Mouse (Mus musculus) kidney, postnatal 4 days (tissue): ENCODE measurements around the gene Hps1.
"Not testable (repeated sequence)": the region's sequence is repeated elsewhere in the genome, so short reads cannot be mapped to it uniquely, and the experiment has no call there.

Experiments
- DNase-seq, 2 experiments: peaks; one replicate each; pipeline ENCODE4 v3.0.0; 2021; ENCODE audit warnings: mixed read lengths in 2 of 2

The Hps1 gene

GRCm38 (mm10) chr19:42779531-42780155, at the start of gene Hps1:
TSS of gene Hps1 (minus strand) at chr19:42779978.
- peak; percentile 88 to 94 for DNase-seq

DNA sequence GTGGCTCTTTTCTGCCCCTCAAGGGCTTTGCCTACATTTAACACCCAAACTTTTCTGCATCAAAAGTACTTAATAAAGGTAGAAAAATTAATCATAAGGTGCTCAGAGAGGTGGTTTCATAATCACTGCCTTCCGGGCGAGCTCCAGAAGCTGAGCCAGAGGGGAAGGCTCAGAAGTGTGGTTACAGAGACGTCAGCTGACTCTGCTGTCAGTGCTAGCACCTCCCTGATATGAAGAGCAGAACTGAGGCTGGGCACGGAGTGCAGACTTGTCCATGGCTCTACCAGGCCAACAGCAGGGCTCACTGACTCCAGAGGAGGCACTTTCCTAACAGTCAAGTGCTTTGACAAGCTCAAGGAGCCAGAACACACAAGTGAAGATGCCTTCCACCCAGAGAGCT, 49.4 kb upstream of the Hps1 start:
- no peak for DNase-seq

DNA sequence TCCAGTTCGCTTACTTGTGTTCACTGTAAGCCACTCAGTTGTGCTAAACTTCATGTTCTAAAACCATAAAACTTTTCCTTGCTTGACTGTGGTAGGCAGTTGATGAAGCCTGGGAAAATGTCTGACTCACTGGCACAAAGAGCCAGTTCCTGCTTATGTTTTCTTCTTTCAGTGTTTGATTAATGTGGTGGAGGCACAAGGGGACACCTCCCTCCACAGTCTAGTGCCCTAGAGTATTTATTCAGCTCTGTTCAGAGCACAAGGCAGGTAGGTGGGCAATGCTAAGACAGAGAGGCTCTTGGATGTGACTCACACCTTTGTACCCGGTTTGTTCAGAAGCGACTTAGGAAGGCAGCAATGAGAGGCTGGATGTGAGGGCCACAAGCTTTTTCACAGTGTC, 48.1 kb upstream of the Hps1 start:
- no peak for DNase-seq

GRCm38 (mm10) chr19:42820109-42820508, 40.3 kb upstream of the Hps1 start:
- DNase-seq: no peak

- DNase-seq: no peak
These were observed 38.0 kb upstream of the Hps1 start for GRCm38 (mm10) chr19:42817761-42818160.

DNA sequence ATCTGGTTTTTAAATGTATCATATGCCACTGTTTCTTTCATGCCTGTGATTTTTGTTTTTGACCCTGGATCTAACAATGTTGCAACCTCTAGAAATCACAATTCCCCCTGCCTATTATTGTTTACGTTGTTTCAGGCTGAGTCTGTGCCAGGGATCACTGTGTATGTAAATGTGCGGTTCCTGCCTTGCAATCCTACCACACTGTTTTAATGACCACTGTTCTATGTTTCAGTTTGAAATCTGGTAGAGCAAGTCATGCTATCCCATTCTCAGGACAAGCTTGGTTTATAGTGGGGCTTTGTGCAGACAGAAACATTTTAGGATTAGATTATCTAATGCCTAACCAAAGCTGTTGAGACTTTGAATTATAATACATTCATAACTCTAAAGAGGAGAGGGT, 36.5 kb upstream of the Hps1 start:
- no peak for DNase-seq

DNA sequence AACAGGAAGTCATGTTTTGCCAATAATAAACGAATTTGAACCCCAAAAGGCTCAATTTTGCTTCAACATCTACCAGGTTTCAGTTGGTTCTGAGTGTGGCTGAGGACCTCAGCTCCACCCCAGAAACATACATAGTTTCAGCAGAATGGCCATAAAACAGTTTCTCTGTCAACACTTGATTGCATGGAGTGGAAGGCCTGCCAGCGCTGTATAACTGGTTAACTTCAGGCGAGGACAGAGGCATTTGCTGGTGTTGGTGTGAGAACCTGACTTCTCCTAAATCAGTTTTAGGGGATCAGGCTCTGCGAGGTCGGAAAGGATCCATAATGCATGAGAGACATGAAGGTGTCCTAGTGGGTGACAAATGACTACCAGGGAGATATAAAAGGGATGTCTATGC, 30.4 kb upstream of the Hps1 start:
- DNase-seq: no peak

DNA sequence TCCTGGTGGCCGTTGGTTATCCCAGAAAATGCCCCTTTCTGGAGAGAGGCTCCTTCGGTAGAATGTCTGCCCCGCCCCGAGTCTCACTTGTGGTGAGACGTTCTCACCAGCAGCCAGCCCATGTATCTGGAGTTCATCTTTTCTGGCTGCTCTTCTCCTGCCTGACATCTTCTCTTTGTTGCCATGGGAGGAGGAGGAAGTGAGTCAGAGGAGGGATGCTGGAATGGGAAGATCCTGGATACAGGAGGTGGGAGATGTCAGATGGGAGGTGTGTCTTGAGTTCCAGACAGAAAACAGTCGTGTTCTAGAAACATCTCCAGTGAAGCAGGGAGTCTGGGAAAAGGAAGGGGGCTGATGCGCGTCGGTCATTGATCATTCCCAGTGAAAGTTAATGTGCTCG, 29.7 kb upstream of the Hps1 start:
- no peak for DNase-seq

- DNase-seq: no peak
These were observed 18.1 kb upstream of the Hps1 start for GRCm38 (mm10) chr19:42797866-42798265.

DNA sequence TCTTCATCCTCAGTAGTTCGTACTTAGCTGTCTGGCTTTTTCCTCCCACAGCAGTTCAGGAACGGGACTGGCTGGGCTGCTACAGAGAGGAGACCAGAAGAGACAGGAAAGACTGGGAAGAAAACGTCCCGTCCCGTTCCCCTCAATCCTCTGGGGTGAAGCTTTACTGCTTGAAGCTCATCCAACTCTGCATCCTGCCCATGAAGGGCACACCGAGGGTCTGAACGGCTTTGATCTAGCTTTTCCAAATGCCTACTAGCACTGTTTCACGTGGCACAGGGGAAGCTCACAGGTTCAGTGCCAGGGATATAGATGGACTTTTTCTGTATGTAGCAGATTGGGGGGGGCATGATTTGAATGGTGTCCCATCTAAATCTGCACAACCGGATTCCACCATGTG, 16.0 kb upstream of the Hps1 start:
- DNase-seq: peak in 1 of 2 experiments; percentile 27

DNA sequence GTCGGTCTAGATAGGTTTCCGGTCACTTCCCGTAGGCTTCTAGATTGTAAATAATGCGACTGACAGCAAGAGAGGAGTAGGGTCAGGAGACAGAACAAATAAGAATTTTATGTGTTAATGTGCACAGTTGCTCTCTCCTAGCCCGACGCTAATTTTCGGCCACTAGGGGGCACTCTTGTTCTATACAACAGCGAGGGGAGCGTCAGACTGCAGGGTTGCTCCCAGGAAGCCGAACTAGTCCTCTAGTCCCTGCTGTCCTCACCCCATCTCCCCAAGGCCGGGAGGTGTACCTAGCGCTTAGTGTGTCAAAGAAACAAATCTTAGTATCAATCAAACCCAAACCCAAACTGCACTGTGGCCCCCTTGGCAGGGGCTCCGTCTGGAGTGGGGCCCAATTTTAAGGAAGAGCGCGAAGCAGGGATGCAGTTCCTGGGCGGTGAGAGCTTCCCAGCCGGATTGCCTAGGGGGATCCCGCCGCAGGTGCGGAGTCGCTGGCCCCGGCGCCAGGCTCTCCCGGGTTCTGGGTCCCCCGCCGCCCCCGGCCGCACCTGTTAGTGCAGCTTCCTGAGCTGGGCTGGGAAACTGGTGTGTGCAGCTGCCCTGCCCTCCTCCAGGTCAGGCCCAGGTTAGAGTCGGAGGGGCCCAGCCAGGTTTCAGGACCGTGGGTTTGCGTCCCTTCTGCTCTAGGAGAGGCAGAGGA, 15.3 kb upstream of the Hps1 start:
- peak; percentile 93 to 94 for DNase-seq

DNA sequence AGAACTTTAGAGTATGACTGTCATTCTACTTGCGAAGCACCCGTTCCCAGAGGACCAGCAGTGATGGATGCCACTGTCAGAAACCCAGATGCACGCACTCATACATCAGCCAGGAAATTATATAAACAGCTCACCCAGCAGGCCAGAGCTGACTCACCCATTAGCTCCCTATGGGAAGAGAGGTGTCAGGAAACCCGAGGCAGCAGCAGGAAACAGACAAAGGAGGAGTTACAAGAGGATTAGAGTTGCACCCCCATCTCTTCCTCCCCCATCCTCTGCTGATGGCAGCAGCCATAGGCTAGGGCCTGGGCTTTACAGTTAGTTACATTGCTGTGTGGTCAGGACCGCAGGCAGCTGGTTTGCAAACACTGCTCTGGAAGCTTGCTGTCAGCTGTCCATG, 8.5 kb upstream of the Hps1 start:
- peak in 1 of 2 experiments; percentile 38 for DNase-seq

GRCm38 (mm10) chr19:42785562-42786220, 5.9 kb upstream of the Hps1 start:
- DNase-seq: no peak

- no peak for DNase-seq
These were observed 5.4 kb upstream of the Hps1 start for GRCm38 (mm10) chr19:42785129-42785528.

- not testable (repeated sequence) for DNase-seq
These were observed 369 bp upstream of the Hps1 start for GRCm38 (mm10) chr19:42780156-42780538.

- DNase-seq: peak; percentile 60 to 65
These were observed 2.0 kb downstream of the Hps1 start for GRCm38 (mm10) chr19:42777801-42778200.

- DNase-seq: peak; percentile 42 to 61
These were observed 3.0 kb downstream of the Hps1 start for GRCm38 (mm10) chr19:42776813-42777212.

GRCm38 (mm10) chr19:42770141-42770872, 9.5 kb downstream of the Hps1 start:
- no peak for DNase-seq

DNA sequence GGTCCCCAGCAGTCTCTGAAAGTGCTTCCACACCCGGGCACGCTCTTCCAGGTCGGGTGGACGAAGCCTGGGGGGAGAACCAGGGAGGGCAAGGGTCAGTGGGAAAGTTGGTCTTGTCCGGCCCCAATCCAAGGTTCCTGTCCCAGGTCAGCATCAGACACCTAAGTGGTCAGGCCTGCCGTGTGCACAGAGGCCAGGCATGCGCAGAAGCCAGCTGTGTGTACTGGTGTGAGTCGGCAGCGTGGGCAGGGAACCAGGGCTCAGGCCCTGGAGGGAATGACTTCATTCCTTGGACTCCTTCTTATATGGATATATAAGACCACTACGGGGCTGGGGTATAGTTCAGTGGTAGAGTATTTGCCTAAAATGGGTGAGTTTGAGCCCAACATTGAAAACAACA, 10.1 kb downstream of the Hps1 start:
- no peak for DNase-seq

DNA sequence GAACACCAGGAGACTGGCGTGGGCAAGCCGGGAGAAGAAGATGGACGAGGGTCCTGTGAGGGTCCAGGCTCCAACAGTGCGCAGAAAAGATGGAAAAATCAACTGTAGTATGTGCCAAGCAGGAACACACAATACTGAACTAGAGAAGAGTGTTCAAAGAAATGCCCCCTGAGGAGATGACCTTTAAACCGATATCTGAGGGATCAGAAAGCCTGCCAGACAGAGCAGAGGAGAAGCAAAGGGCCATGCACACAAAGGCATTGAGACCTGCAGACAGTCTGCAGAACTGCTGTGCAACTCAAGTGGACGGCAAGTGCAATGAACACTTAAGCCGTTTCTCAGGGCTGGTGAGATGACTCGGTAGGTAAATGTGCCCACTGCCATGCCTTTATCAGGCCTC, 12.4 kb downstream of the Hps1 start:
- no peak for DNase-seq

- no peak for DNase-seq
These were observed 15.4 kb downstream of the Hps1 start for GRCm38 (mm10) chr19:42764398-42764797.

- no peak for DNase-seq
These were observed 23.1 kb downstream of the Hps1 start for GRCm38 (mm10) chr19:42756671-42757070.

- DNase-seq: peak; percentile 54 to 67
These were observed 24.5 kb downstream of the Hps1 start for GRCm38 (mm10) chr19:42755148-42755870.
